Mouse (Mus musculus) bone marrow macrophage, adult 2 months (primary cell): ENCODE measurements around the gene Vav2.

Experiments
- CTCF ChIP-seq: IDR thresholded peaks from 2 replicates; pipeline ENCODE4 v1.5.1; 2012; ENCODE audit warnings: low read depth, mild to moderate bottlenecking, low read length, moderate library complexity
- POLR2A ChIP-seq: IDR thresholded peaks from 2 replicates; pipeline ENCODE4 v1.6.1; 2012; ENCODE audit warnings: mild to moderate bottlenecking, low read depth, low read length, borderline replicate concordance

GRCm38 (mm10) chr2:27320820-27321219 is 106.0 kb downstream of the Vav2 start:
- TF ChIP-seq CTCF, result no peak
- TF ChIP-seq POLR2A, result no peak
